Mouse (Mus musculus) bone marrow, adult 2 months (tissue): Measurements from ENCODE around the gene Cdc14a.

Source experiments
- CTCF ChIP-seq: fragments of 200-500 bp; IDR thresholded peaks from 2 replicates; pipeline ENCODE4 v1.5.1; 2011; ENCODE audit warnings: low read length, control low read depth; ENCODE audit not compliant: control insufficient read depth, insufficient read depth
- POLR2A ChIP-seq: fragments of 200-500 bp; IDR thresholded peaks from 2 replicates; pipeline ENCODE4 v1.6.1; 2011; ENCODE audit warnings: low read depth, mild to moderate bottlenecking, control low read depth, low read length, borderline replicate concordance; ENCODE audit not compliant: control insufficient read depth

DNA sequence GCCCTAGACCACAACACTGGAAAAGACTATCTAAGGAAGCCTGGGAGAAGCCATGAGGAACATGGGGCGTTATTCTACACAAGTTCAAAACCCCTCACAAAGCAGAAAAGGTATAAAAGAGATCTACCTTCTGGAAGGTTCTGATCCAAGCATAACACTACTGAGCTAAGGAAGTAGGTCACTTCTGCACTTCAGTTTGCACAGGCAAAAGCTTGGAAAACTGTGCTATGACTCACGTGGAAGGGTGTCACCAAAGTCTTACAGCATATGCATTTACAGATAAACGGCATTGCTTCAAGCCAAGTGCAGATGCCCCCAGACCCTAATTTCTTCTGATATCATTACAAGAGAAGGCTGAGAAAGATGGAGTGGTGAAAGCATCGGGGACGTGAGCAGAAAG, 104.1 kb downstream of the Cdc14a start:
- TF ChIP-seq CTCF (no peak), POLR2A (no peak)
